Mouse (Mus musculus) embryo, embryonic 10 days (tissue): ENCODE results near the gene Gm826.

Source experiments
- DNase-seq: peaks from one replicate; pipeline ENCODE4 v3.0.0-alpha.2; 2015; ENCODE audit warnings: low spot score

Gm826 gene

DNA sequence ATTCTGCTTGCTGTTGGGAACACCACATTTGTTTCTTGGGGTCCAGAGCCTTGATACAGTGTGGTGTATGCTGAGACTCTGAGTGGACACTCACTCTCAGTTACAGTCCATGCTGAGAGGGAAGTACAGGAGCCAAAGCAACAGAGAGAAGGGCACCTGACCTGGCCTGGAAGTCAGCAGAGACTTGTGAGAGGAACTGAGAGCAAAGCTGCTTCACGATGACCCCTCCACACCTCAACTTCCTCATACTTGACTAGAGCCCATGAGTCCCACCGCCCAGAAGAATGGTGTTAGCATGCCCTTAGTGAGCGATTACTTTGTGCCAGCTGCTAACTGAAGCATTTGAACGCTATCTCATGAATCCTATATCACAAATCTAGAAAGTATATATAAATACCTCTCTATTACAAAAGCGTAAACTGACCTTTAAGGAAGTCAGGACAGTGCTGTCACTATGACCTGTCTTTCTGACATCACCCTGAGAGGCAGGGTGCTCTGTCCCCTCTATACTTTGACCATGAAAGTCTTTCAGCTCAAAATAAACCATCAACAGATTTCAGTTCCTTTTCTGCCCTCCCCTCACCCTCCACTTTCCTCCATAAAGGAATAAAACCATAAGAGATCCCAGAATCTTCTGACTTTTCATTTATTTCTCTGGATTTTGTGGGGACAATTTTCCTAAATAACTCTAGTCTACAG, 57.9 kb downstream of the Gm826 start:
- DNase-seq, result no peak

DNA sequence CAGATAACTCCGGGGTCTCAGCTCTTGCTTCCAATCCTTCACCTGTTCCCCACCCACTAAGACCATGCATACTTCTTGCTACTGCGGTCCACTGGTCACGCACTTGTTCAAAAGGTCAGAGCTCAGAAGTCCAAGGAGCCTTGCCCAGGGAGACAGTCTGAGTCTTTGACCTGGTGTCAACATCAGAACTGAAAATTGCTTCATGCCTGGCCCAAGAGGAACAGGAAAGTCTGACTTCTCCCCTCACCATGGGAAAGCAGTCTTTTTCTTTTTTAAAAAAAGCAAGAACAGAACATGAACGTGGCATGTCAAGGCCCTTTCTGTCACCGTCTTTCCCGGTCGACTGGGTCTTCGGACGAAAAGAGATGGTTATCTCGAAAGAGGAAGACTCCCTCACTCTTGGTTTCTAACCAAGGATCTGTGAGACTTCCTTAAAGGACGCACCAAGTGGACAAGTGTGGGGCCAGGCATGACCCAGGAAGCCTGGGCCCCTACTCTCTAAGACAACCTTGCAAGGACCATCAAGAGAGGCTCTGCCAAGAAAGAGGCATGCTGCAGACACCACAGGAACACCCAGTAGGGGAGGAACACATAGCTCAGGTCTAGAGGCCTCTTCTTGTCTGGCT, 66.0 kb downstream of the Gm826 start:
- DNase-seq, result no peak

DNA sequence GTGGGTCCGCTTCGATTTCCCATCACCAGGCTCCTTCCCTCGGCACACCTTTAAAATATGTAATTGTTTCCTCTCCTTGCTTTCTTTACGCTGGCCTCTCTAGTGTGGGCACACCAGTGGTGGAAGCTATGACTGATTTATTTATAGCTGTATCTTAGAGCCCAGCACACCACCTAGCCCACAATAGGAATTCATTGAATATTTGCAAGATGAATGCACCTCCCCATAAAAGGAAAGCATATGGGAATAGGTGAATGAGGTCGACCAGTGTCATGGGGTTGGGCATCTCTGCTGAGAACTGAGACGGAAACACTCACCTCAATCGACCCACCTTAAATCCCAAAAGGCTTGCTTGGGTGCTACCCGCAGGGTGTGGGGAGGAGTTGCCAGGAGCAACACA, 70.1 kb downstream of the Gm826 start:
- no peak for DNase-seq

DNA sequence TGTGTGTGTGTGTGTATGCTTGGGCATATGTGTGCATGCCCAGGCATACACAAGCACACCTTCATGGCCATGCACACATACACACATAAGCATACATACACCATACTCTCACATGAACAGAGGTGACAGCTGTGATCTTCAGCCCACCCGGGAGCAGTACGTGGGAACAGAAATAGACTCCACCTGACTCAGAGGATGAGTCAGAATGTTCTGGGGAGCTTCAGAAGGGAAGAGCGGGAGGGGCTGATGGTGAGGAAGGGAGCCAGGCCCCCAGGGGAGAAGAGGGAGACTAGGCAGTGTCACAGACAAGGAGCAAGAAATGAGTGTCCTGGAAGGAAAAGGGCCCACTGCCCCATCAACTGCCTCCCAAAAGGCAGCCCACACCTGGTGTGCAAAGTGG, 72.4 kb downstream of the Gm826 start:
- DNase-seq, result no peak
